Mouse (Mus musculus): ENCODE measurements around the gene Fanca. TPM values are rescaled to one million over a fixed set of nuclear protein-coding genes. Genes with fewer than 3 reads are reported as not detected.
A peak's percentile ranks its signal among the peaks of the same experiment; 100 is the strongest.

Fanca gene
- total and polyA plus RNA-seq, 3 experiments, result 21.9 to 57.8 (median 39.2) TPM

DNA sequence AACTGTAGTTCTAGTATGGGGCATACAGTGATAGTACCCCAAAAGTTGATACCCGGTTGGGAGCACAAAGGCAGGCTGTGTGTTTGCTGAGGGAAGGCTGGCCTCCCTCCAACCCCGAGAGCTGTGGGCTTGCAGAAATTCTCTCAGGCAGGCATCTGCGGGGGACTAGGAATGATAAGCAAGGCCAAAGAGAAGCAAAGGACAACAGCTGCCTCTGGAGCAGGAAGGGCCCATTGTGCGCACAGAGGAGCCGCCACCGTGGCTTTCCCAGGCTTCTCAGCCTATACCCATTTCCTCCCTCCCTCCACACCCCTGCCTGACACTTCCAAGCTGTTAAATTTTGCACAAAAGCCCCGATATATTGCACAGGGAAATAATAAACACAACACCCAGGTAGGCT, 15.5 kb upstream of the Fanca start:
- DNase-seq (ENCODE audit: extremely low read depth), result no peak
- Histone ChIP-seq H3K4me1 (ENCODE audit: control insufficient read depth in 1 of 2, insufficient read depth in 2 of 2) (peaks cover 8 to 33% of the 10 kb centered on the region in 2 experiments), H3K9me3 (replicated peaks; ENCODE audit: low read length) (no peaks in the 10 kb centered on the region), H3K27ac (ENCODE audit: insufficient read depth, low read depth) (no peak overlapping the region), H3K4me3 (replicated peaks in 1 of 3; ENCODE audit: low read depth in 2 of 3, low read length in 2 of 3, poor library complexity in 1 of 3) (no peak overlapping the region), H3K27me3 (replicated peaks) (peaks cover 42% of the 10 kb centered on the region), H3K9ac (ENCODE audit: insufficient read depth, low read depth) (no peak overlapping the region), H3K4me2 (ENCODE audit: insufficient read depth, low read depth, poor library complexity, severe bottlenecking) (no peak overlapping the region), H3K79me2 (replicated peaks; ENCODE audit: control insufficient read depth, extremely low read depth, insufficient read depth, poor library complexity, severe bottlenecking) (no peaks in the 10 kb centered on the region), H3K36me3 (replicated peaks in 1 of 2; ENCODE audit: control insufficient read depth in 1 of 2, insufficient read depth in 1 of 2, low read length in 1 of 2) (no peaks in the 10 kb centered on the region)
- dilution Hi-C loops (cut with MboI; ENCODE audit: extremely low pct_ligation_motif_present, extremely low pct_unique_long_range_greater_than_20kb, low sequenced_read_pairs), result no loop called here
- in situ Hi-C loops (cut with MboI; ENCODE audit: low pct_ligation_motif_present, low pct_unique_long_range_greater_than_20kb, low sequenced_read_pairs), result no loop called here
- TF ChIP-seq NELFE (IDR thresholded peaks at IDR 0.05; ENCODE audit: low read depth, low read length) (no peak), ZMIZ1 (IDR thresholded peaks at IDR 0.05; ENCODE audit: low read depth, low read length) (no peak), ZC3H11A (IDR thresholded peaks at IDR 0.05; ENCODE audit: low read depth, low read length) (no peak), MAZ (IDR thresholded peaks at IDR 0.05; ENCODE audit: low read depth, low read length) (no peak), PAX5 (IDR thresholded peaks at IDR 0.05; ENCODE audit: low read length) (no peak), SMC3 (IDR thresholded peaks at IDR 0.05; ENCODE audit: low read depth, low read length) (no peak), ELF1 (IDR thresholded peaks at IDR 0.05; ENCODE audit: low read depth, low read length) (no peak), MXI1 (IDR thresholded peaks at IDR 0.05; ENCODE audit: low read depth, low read length) (no peak), BHLHE40 (IDR thresholded peaks at IDR 0.05; ENCODE audit: low read depth, low read length) (no peak), UBTF (IDR thresholded peaks at IDR 0.05; ENCODE audit: low read depth, low read length) (no peak), RAD21 (IDR thresholded peaks at IDR 0.05; ENCODE audit: low read depth, low read length) (no peak), POLR2A (IDR thresholded peaks at IDR 0.05; ENCODE audit: low read depth, low read length) (no peak), ETS1 (conservative IDR thresholded peaks at IDR 0.05; ENCODE audit: low read depth, low read length) (no peak), SIN3A (IDR thresholded peaks at IDR 0.05; ENCODE audit: low read length) (no peak), CHD1 (IDR thresholded peaks at IDR 0.05; ENCODE audit: low read depth, low read length) (no peak), CHD2 (IDR thresholded peaks at IDR 0.05; ENCODE audit: low read length) (no peak), NRF1 (IDR thresholded peaks at IDR 0.05; ENCODE audit: low read depth, low read length) (no peak), MEF2A (IDR thresholded peaks at IDR 0.05; ENCODE audit: borderline replicate concordance, low read depth, low read length) (no peak), HCFC1 (IDR thresholded peaks at IDR 0.05; ENCODE audit: low read depth, low read length) (no peak), MAFK (IDR thresholded peaks at IDR 0.05; ENCODE audit: insufficient replicate concordance, low read length) (no peak)

DNA sequence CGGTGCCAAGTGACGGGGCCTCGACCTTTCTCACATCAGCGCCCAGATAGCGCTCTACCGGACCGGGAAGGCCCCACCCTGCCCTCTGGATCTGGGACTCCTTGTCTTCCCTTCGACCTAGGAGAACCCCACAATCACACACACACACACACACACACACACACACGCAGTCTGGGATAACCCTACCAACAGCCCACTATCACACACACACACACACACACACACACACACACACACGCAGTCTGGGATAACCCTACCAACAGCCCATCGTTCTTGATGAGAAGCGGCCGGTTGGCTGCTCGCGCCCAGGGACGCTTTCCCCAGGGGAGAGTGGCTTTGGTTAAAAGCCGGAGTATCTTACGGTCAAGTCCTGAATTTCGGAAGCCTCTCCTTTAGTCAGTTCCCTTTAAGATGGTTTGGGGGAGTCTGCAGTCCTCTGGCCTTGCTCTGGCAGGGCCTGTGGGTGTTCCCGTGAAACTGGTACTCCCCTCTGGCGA, 14.8 kb upstream of the Fanca start:
- H3K79me2 ChIP-seq (replicated peaks; ENCODE audit: control insufficient read depth, extremely low read depth, insufficient read depth, poor library complexity, severe bottlenecking), result no peaks in the 10 kb centered on the region
- no peak overlapping the region for H3K27ac ChIP-seq (ENCODE audit: insufficient read depth, low read depth)
- in situ Hi-C loops (cut with MboI; ENCODE audit: low pct_ligation_motif_present, low pct_unique_long_range_greater_than_20kb, low sequenced_read_pairs), result no loop called here
- H3K27me3 ChIP-seq (replicated peaks), result peaks cover 42% of the 10 kb centered on the region
- H3K9ac ChIP-seq (ENCODE audit: insufficient read depth, low read depth), result no peak overlapping the region
- no peaks in the 10 kb centered on the region for H3K9me3 ChIP-seq (replicated peaks; ENCODE audit: low read length)
- H3K4me3 ChIP-seq (replicated peaks in 1 of 3; ENCODE audit: low read depth in 2 of 3, low read length in 2 of 3, poor library complexity in 1 of 3), result peak overlapping the region in 2 of 3 experiments; percentile 59 to 83
- H3K36me3 ChIP-seq (replicated peaks in 1 of 2; ENCODE audit: control insufficient read depth in 1 of 2, insufficient read depth in 1 of 2, low read length in 1 of 2), result no peaks in the 10 kb centered on the region
- TF ChIP-seq CTCF (conservative IDR thresholded peaks at IDR 0.05 in 1 of 2, IDR thresholded peaks at IDR 0.05 in 1 of 2; ENCODE audit: low read depth in 2 of 2, low read length in 2 of 2), result no peak
- TF ChIP-seq MXI1 (IDR thresholded peaks at IDR 0.05; ENCODE audit: low read depth, low read length), result no peak
- TF ChIP-seq EP300 (IDR thresholded peaks at IDR 0.05; ENCODE audit: low read length), result no peak
- no peak for TF ChIP-seq TCF12 (IDR thresholded peaks at IDR 0.05; ENCODE audit: low read depth, low read length)
- no peak for TF ChIP-seq SMC3 (IDR thresholded peaks at IDR 0.05; ENCODE audit: low read depth, low read length)
- no peak for TF ChIP-seq PAX5 (IDR thresholded peaks at IDR 0.05; ENCODE audit: low read length)
- TF ChIP-seq ZC3H11A (IDR thresholded peaks at IDR 0.05; ENCODE audit: low read depth, low read length), result no peak
- no peak for TF ChIP-seq ZNF384 (IDR thresholded peaks at IDR 0.05; ENCODE audit: low read depth, low read length)
- no peak for TF ChIP-seq IRF4 (IDR thresholded peaks at IDR 0.05; ENCODE audit: low read depth, low read length)
- TF ChIP-seq E2F4 (IDR thresholded peaks at IDR 0.05; ENCODE audit: insufficient replicate concordance, low read depth, low read length), result no peak
- no peak for TF ChIP-seq USF2 (conservative IDR thresholded peaks at IDR 0.05; ENCODE audit: low read depth, low read length)
- no peak for TF ChIP-seq RCOR1 (conservative IDR thresholded peaks at IDR 0.05; ENCODE audit: low read depth, low read length)
- no peak for DNase-seq (ENCODE audit: extremely low read depth)
- dilution Hi-C loops (cut with MboI; ENCODE audit: extremely low pct_ligation_motif_present, extremely low pct_unique_long_range_greater_than_20kb, low sequenced_read_pairs), result no loop called here
- peak overlapping the region; percentile 60 for H3K4me2 ChIP-seq (ENCODE audit: insufficient read depth, low read depth, poor library complexity, severe bottlenecking)
- peaks cover 8 to 33% of the 10 kb centered on the region in 2 experiments for H3K4me1 ChIP-seq (ENCODE audit: control insufficient read depth in 1 of 2, insufficient read depth in 2 of 2)
